Mouse (Mus musculus): ENCODE data around the gene Ewsr1. TPM values are rescaled to one million over a fixed set of nuclear protein-coding genes. Genes with fewer than 3 reads are reported as not detected.

Gene Ewsr1
- polyA plus RNA-seq, 1 experiment: 518 TPM

GRCm38 (mm10) chr11:5063561-5064281 lies 35.3 kb downstream of the Ewsr1 start:
- no peak for TF ChIP-seq CTCF (IDR thresholded peaks at IDR 0.05; ENCODE audit: borderline replicate concordance, extremely low read depth, insufficient read depth, insufficient read length)
- no peak for TF ChIP-seq POLR2A (IDR thresholded peaks at IDR 0.05; ENCODE audit: borderline replicate concordance, extremely low read depth, insufficient read depth, insufficient read length, poor library complexity, severe bottlenecking)
- no peak for DNase-seq (ENCODE audit: low read depth)

GRCm38 (mm10) chr11:5062860-5063505 lies 36.1 kb downstream of the Ewsr1 start:
- no peak for TF ChIP-seq CTCF (IDR thresholded peaks at IDR 0.05; ENCODE audit: borderline replicate concordance, extremely low read depth, insufficient read depth, insufficient read length)
- no peak for TF ChIP-seq POLR2A (IDR thresholded peaks at IDR 0.05; ENCODE audit: borderline replicate concordance, extremely low read depth, insufficient read depth, insufficient read length, poor library complexity, severe bottlenecking)
- no peak for DNase-seq (ENCODE audit: low read depth)

- TF ChIP-seq POLR2A (IDR thresholded peaks at IDR 0.05; ENCODE audit: borderline replicate concordance, extremely low read depth, insufficient read depth, insufficient read length, poor library complexity, severe bottlenecking) (no peak), CTCF (IDR thresholded peaks at IDR 0.05; ENCODE audit: borderline replicate concordance, extremely low read depth, insufficient read depth, insufficient read length) (no peak)
- no peak for DNase-seq (ENCODE audit: low read depth)
These were observed 36.7 kb downstream of the Ewsr1 start for GRCm38 (mm10) chr11:5062326-5062725.

GRCm38 (mm10) chr11:5061413-5062139 lies 37.5 kb downstream of the Ewsr1 start:
- peak; percentile 79 for DNase-seq (ENCODE audit: low read depth)
- TF ChIP-seq POLR2A (IDR thresholded peaks at IDR 0.05; ENCODE audit: borderline replicate concordance, extremely low read depth, insufficient read depth, insufficient read length, poor library complexity, severe bottlenecking) (no peak), CTCF (IDR thresholded peaks at IDR 0.05; ENCODE audit: borderline replicate concordance, extremely low read depth, insufficient read depth, insufficient read length) (no peak)

GRCm38 (mm10) chr11:5060756-5061412 lies 38.2 kb downstream of the Ewsr1 start:
- TF ChIP-seq POLR2A (IDR thresholded peaks at IDR 0.05; ENCODE audit: borderline replicate concordance, extremely low read depth, insufficient read depth, insufficient read length, poor library complexity, severe bottlenecking) (no peak), CTCF (IDR thresholded peaks at IDR 0.05; ENCODE audit: borderline replicate concordance, extremely low read depth, insufficient read depth, insufficient read length) (no peak)
- no peak for DNase-seq (ENCODE audit: low read depth)

- peak; percentile 39 for DNase-seq (ENCODE audit: low read depth)
- TF ChIP-seq CTCF (IDR thresholded peaks at IDR 0.05; ENCODE audit: borderline replicate concordance, extremely low read depth, insufficient read depth, insufficient read length): peak; percentile 83
- no peak for TF ChIP-seq POLR2A (IDR thresholded peaks at IDR 0.05; ENCODE audit: borderline replicate concordance, extremely low read depth, insufficient read depth, insufficient read length, poor library complexity, severe bottlenecking)
These were observed 39.3 kb downstream of the Ewsr1 start for GRCm38 (mm10) chr11:5059704-5060156.

- no peak for DNase-seq (ENCODE audit: low read depth)
- TF ChIP-seq POLR2A (IDR thresholded peaks at IDR 0.05; ENCODE audit: borderline replicate concordance, extremely low read depth, insufficient read depth, insufficient read length, poor library complexity, severe bottlenecking): no peak
- no peak for TF ChIP-seq CTCF (IDR thresholded peaks at IDR 0.05; ENCODE audit: borderline replicate concordance, extremely low read depth, insufficient read depth, insufficient read length)
These were observed 39.8 kb downstream of the Ewsr1 start for GRCm38 (mm10) chr11:5059230-5059629.

- TF ChIP-seq CTCF (IDR thresholded peaks at IDR 0.05; ENCODE audit: borderline replicate concordance, extremely low read depth, insufficient read depth, insufficient read length): no peak
- TF ChIP-seq POLR2A (IDR thresholded peaks at IDR 0.05; ENCODE audit: borderline replicate concordance, extremely low read depth, insufficient read depth, insufficient read length, poor library complexity, severe bottlenecking): no peak
- DNase-seq (ENCODE audit: low read depth): no peak
These were observed 40.3 kb downstream of the Ewsr1 start for GRCm38 (mm10) chr11:5058783-5059182.

GRCm38 (mm10) chr11:5057856-5058641 lies 41.0 kb downstream of the Ewsr1 start, which contains the start of gene Rasl10a:
Gene Rasl10a (plus strand): TSS chr11:5058128.
- peak; percentile 18 for DNase-seq (ENCODE audit: low read depth)
- TF ChIP-seq CTCF (IDR thresholded peaks at IDR 0.05; ENCODE audit: borderline replicate concordance, extremely low read depth, insufficient read depth, insufficient read length): no peak
- no peak for TF ChIP-seq POLR2A (IDR thresholded peaks at IDR 0.05; ENCODE audit: borderline replicate concordance, extremely low read depth, insufficient read depth, insufficient read length, poor library complexity, severe bottlenecking)

GRCm38 (mm10) chr11:5057541-5057855 lies 41.6 kb downstream of the Ewsr1 start:
- DNase-seq (ENCODE audit: low read depth): no peak
- no peak for TF ChIP-seq CTCF (IDR thresholded peaks at IDR 0.05; ENCODE audit: borderline replicate concordance, extremely low read depth, insufficient read depth, insufficient read length)
- no peak for TF ChIP-seq POLR2A (IDR thresholded peaks at IDR 0.05; ENCODE audit: borderline replicate concordance, extremely low read depth, insufficient read depth, insufficient read length, poor library complexity, severe bottlenecking)
